Mouse (Mus musculus) intestine, embryonic 16.5 days (tissue): ENCODE data around the gene D630045J12Rik. TPM values are rescaled to one million over a fixed set of nuclear protein-coding genes. Genes with fewer than 3 reads are reported as not detected.

Experiments used
- ATAC-seq: fragments of 200-750 bp; cut with Nextera tagmentation; 2 replicates; pipeline ENCODE4 v1.8.0; 2017; ENCODE audit warnings: moderate TSS enrichment, moderate library complexity
- H3K27ac ChIP-seq: fragments of 300-500 bp; sonication (generic); 2 replicates; pipeline ENCODE4 v1.5.1; 2014; ENCODE audit warnings: mild to moderate bottlenecking, low read length
- H3K27me3 ChIP-seq: fragments of 300-500 bp; sonication (generic); replicated peaks from 2 replicates; pipeline ENCODE4 v1.6.1; 2014; ENCODE audit warnings: low read length, control low read depth, mixed read lengths; ENCODE audit not compliant: control insufficient read depth, insufficient read depth
- H3K36me3 ChIP-seq: fragments of 300-500 bp; sonication (generic); 2 replicates; pipeline ENCODE4 v1.6.1; 2014; ENCODE audit warnings: low read length, control low read depth; ENCODE audit not compliant: control insufficient read depth, insufficient read depth
- H3K4me1 ChIP-seq: fragments of 300-500 bp; sonication (generic); 2 replicates; pipeline ENCODE4 v1.6.1; 2014; ENCODE audit warnings: low read length, control low read depth, mixed read lengths; ENCODE audit not compliant: control insufficient read depth, insufficient read depth
- H3K4me2 ChIP-seq: fragments of 300-500 bp; sonication (generic); 2 replicates; pipeline ENCODE4 v1.6.1; 2014; ENCODE audit warnings: low read depth, low read length, control low read depth
- H3K4me3 ChIP-seq: fragments of 300-500 bp; sonication (generic); 2 replicates; pipeline ENCODE4 v1.5.1; 2014; ENCODE audit warnings: mild to moderate bottlenecking, low read length
- H3K9ac ChIP-seq: fragments of 300-500 bp; sonication (generic); 2 replicates; pipeline ENCODE4 v1.6.1; 2014; ENCODE audit warnings: low read depth, low read length
- H3K9me3 ChIP-seq: fragments of 300-500 bp; sonication (generic); 2 replicates; pipeline ENCODE4 v1.6.1; 2016; ENCODE audit warnings: low read length, control low read depth; ENCODE audit not compliant: control insufficient read depth
- WGBS: fragments of 180-500 bp; shearing (Covaris S2); extraction: QIAGEN DNeasy Blood & Tissue Kit; methylation state at CpG from one replicate; pipeline ENCODE4 v1.1.7; 2014; 5-methylcytosine and 5-hydroxymethylcytosine counted together
- polyA plus RNA-seq: library from polyadenylated mRNA; unstranded; fragments of >200 nt; fragmentation: Nextera tagmentation; extraction: Ambion mirVana; gene quantifications from 2 replicates; pipeline ENCODE4 v1.2.1, GENCODE M21; 2015

Gene D630045J12Rik
- polyA plus RNA-seq, 1 experiment from 2014 or later = 1.5 TPM

DNA sequence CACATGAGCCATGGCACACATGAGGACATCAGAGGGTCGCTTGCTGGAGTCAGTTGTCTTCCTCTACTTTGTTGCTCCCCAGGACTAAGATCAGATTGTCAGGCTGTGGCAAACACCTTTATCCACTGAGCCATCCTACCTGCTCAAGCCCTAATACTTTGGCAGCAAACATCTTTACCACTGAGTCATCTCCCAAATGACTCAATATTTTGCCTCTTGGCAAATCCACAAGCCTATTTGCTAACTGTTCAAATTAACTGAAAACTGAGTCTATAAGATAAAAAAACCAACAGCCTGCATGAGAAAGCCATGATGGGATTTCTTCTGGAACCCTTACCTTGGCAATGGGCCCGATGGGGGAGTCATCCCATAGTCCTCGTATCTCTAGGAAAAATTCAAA lies 114.7 kb downstream of the D630045J12Rik start:
- Histone ChIP-seq H3K4me1 (peaks cover 5% of the 10 kb centered on the region; the same call in 1 of the 2 replicates), H3K27ac (no peak overlapping the region), H3K9me3 (no peaks in the 10 kb centered on the region), H3K4me3 (no peak overlapping the region), H3K4me2 (no peak overlapping the region), H3K36me3 (no peaks in the 10 kb centered on the region), H3K9ac (no peak overlapping the region), H3K27me3 (no peaks in the 10 kb centered on the region)
- ATAC-seq = no peak
- WGBS = 85% methylated on average over 3 of the region's 3 CpGs

DNA sequence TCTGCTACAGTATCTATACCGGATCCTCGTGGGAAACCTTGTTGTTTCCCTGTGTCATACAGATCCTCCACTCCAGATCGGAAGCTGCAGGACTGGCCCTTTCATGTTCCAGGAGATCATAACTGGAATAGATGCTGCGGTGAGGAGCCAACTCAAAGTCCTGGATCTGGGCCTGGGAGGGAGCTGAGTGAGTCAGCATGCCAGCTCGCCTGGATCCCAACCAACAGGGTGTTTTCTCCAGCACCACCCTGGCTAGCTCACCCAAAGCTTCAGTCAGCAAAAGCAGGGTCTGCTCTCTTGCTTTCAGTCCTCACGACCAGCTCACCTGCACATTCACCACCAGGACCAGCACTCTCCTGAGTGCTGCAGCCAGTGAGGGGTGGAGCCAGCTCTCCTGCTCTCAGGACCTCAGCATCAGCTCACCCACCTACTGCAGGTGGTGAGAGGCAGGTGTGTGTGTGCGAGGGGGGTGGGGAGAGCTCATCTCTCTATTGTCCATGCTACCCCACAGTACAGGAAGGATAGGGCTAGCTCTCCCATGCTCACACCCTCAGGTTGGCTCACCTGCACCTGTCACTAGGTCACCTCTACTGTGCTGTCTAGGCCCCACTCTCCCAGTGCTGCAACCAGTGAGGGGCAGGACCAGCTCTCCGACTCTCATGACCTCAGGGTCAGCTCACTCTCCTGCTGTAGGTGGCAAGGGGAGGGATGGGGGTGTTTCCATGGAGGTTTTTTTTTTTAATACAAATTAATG lies 118.8 kb downstream of the D630045J12Rik start:
- Histone ChIP-seq H3K9ac (no peak overlapping the region), H3K27me3 (no peaks in the 10 kb centered on the region), H3K4me3 (no peak overlapping the region), H3K4me2 (no peak overlapping the region), H3K4me1 (no peaks in the 10 kb centered on the region), H3K9me3 (no peaks in the 10 kb centered on the region), H3K36me3 (peaks cover 2% of the 10 kb centered on the region; the same call in 1 of the 2 replicates), H3K27ac (no peak overlapping the region)
- 84% methylated on average over 8 of the region's 8 CpGs for WGBS
- no peak for ATAC-seq

GRCm38 (mm10) chr6:38131801-38132231 lies 122.0 kb downstream of the D630045J12Rik start:
- Histone ChIP-seq H3K9ac (no peak overlapping the region), H3K4me2 (no peak overlapping the region), H3K9me3 (no peaks in the 10 kb centered on the region), H3K36me3 (peaks cover 7% of the 10 kb centered on the region), H3K27ac (no peak overlapping the region), H3K27me3 (no peaks in the 10 kb centered on the region), H3K4me1 (no peaks in the 10 kb centered on the region), H3K4me3 (no peak overlapping the region)
- 68% methylated on average over 4 of the region's 4 CpGs for WGBS
- ATAC-seq = 0 out of 2 replicates have a peak, but pooled peaks have one; percentile 28

- 99% methylated on average over 5 of the region's 5 CpGs for WGBS
- no peak overlapping the region for H3K9ac ChIP-seq
- no peaks in the 10 kb centered on the region for H3K4me1 ChIP-seq
- peaks cover 7% of the 10 kb centered on the region for H3K36me3 ChIP-seq
- H3K27ac ChIP-seq = no peak overlapping the region
- no peak overlapping the region for H3K4me3 ChIP-seq
- no peaks in the 10 kb centered on the region for H3K9me3 ChIP-seq
- ATAC-seq = no peak
- H3K4me2 ChIP-seq = no peak overlapping the region
- H3K27me3 ChIP-seq = no peaks in the 10 kb centered on the region
Observed at GRCm38 (mm10) chr6:38129883-38130282, 123.9 kb downstream of the D630045J12Rik start.

DNA sequence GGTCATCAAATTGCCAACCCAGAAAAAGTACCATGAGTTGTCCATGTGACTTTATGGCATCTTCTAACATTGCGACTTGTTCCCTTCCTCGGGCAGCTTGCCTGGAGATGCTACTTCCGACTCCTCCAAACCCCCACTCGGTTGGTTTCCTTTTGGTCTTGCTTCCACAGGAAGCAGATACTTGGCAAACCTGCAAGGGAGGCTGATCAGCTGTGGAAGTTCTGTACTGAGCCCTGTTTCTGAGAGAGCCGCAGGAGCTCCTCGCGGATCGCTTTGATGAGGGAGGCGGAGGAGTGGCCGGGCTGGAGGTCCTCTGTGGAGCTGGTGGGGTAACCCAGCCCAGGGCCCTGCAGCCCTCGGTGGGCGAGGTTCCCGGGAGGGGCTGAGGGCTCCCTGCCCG lies 125.7 kb downstream of the D630045J12Rik start:
- no peaks in the 10 kb centered on the region for H3K4me1 ChIP-seq
- no peak overlapping the region for H3K9ac ChIP-seq
- H3K4me3 ChIP-seq = no peak overlapping the region
- 84% methylated on average over 14 of the region's 14 CpGs for WGBS
- no peak overlapping the region for H3K27ac ChIP-seq
- peaks cover 7% of the 10 kb centered on the region for H3K36me3 ChIP-seq
- ATAC-seq = no peak
- no peaks in the 10 kb centered on the region for H3K27me3 ChIP-seq
- no peaks in the 10 kb centered on the region for H3K9me3 ChIP-seq
- H3K4me2 ChIP-seq = no peak overlapping the region

- Histone ChIP-seq H3K36me3 (peaks cover 7% of the 10 kb centered on the region), H3K27ac (no peak overlapping the region), H3K27me3 (no peaks in the 10 kb centered on the region), H3K4me1 (no peaks in the 10 kb centered on the region), H3K4me3 (no peak overlapping the region), H3K9me3 (no peaks in the 10 kb centered on the region), H3K9ac (no peak overlapping the region), H3K4me2 (no peak overlapping the region)
- ATAC-seq = no peak
- WGBS = 94% methylated on average over 3 of the region's 3 CpGs
Observed at GRCm38 (mm10) chr6:38125462-38125861, 128.3 kb downstream of the D630045J12Rik start.

- Histone ChIP-seq H3K4me2 (no peak overlapping the region), H3K4me1 (no peaks in the 10 kb centered on the region), H3K27me3 (no peaks in the 10 kb centered on the region), H3K36me3 (peaks cover 5% of the 10 kb centered on the region), H3K9ac (no peak overlapping the region), H3K27ac (no peak overlapping the region), H3K9me3 (no peaks in the 10 kb centered on the region), H3K4me3 (no peak overlapping the region)
- ATAC-seq = no peak
- 93% methylated on average over 5 of the region's 5 CpGs for WGBS
Observed at GRCm38 (mm10) chr6:38124882-38125281, 128.9 kb downstream of the D630045J12Rik start.

- no peak for ATAC-seq
- Histone ChIP-seq H3K4me3 (no peak within 1 kb of the TSS), H3K9me3 (no peaks in the 10 kb centered on the region), H3K27me3 (no peaks in the 10 kb centered on the region), H3K4me2 (no peak within 1 kb of the TSS), H3K36me3 (peaks cover 4% of the 10 kb centered on the region), H3K9ac (no peak within 1 kb of the TSS), H3K4me1 (no peaks in the 10 kb centered on the region), H3K27ac (no peak within 1 kb of the TSS)
- WGBS = 80% methylated on average over 7 of the region's 7 CpGs
Observed at GRCm38 (mm10) chr6:38124207-38124835, 129.5 kb downstream of the D630045J12Rik start, which contains the start of gene Atp6v0a4. Gene Atp6v0a4, minus strand, starts transcription at chr6:38124586.

DNA sequence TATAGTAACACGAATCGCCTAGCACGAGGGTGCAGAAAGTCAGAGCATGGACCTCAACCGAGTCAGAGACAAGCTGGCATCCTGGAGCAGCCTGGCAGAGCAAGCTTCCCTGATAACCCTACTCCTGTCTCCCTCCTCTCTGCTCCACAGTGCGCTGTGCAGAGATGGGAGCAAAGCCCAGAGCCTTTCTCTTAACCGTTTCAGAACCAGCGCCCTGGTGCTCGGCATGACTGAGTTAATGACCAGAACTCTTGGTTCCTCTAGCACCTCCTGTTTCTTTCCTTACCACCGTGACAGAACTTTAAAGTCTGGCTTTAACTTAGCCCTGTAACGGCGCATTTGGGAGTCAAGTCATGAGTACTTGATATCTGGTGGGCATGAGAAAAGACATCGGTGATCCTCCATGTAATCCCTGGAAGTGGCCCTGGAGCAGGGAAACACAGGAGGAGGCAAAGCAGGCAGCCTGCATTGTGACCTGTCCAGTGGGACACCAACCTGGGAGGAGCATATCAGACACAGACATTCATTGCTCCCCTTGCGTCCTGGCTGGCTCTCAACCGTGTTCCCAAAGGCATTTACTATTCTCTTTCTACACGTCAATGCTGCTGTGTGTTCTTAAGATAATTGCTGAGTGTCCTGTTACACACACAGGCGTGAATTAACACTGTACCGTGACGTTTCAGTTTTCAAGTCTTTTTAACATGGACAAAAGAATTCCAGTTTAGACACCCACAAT lies 130.2 kb downstream of the D630045J12Rik start:
- Histone ChIP-seq H3K4me3 (no peak overlapping the region), H3K4me2 (no peak overlapping the region), H3K27me3 (no peaks in the 10 kb centered on the region), H3K9me3 (no peaks in the 10 kb centered on the region), H3K4me1 (no peaks in the 10 kb centered on the region), H3K36me3 (peaks cover 4% of the 10 kb centered on the region), H3K27ac (no peak overlapping the region), H3K9ac (no peak overlapping the region)
- 80% methylated on average over 18 of the region's 18 CpGs for WGBS
- ATAC-seq = no peak
